Mouse (Mus musculus) c-Kit-positive CD71-positive TER-119-positive erythroid progenitor cells, embryonic 14.5 days (primary cell): ENCODE results near the gene Ficd.

Source experiments
- DNase-seq: peaks from one replicate; pipeline ENCODE4 v3.0.0-alpha.2; 2013; ENCODE audit warnings: low spot score

The Ficd gene

DNA sequence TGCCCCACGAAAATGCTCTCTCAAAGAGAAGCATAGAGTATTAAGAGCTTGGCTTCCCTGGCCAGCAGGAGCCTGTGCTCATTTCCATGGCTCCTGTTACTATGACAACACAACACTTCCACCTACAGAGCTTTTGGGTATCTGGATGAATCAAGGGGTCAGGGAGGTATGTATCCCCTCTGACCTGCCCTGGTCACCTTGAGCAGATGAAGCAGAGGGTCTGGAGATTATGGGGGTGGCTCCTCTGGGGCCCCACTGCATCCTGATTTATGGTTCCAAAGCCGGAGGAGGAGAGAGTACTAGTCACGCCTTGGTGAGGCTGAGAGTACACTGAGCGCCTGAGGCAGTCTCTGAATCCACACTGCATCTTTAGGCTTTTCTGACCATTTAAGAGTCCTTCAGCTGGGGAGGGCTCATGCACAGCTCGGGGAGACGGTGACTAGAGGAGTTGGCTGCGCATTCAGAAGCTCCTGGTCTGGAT is 4.9 kb upstream of the Ficd start:
- DNase-seq, result no peak

DNA sequence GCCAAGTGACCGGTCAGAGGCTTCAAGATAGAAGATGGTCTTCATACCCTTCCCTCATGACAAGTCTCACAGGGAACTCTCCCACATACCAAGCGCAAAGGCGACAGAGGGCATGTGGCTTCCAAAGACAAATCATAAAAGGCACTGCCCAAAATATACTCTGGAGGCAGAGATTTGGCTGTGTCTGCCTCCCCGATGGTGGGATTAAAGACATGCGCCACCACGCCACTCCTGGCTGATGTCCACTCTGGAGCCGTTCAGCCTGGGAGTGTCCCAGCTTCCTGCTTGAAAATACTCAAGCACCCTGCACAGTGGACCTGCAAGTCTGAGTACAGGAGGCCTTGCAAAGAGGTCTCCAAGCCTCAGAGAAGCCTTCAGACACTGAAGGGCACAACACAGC is 4.4 kb upstream of the Ficd start:
- no peak for DNase-seq

DNA sequence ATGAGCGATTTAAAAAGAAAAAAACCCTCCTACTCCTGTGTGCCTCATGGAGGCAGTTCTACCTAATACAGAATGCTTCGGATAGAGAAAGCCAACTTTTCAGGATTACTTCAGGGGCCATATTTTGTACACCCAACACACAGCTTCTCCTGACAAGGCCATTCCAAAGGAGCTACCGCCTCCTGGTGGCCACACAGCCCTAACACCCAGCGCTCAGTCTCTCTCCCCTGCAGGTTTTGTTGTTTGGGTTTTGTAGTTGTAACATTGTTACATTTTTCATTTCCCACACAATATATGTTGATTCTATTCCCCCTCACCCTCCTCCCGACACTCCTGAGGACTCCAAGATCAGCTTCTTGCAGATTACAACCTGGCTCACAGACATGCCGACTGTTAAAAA is 3.4 kb upstream of the Ficd start:
- no peak for DNase-seq

DNA sequence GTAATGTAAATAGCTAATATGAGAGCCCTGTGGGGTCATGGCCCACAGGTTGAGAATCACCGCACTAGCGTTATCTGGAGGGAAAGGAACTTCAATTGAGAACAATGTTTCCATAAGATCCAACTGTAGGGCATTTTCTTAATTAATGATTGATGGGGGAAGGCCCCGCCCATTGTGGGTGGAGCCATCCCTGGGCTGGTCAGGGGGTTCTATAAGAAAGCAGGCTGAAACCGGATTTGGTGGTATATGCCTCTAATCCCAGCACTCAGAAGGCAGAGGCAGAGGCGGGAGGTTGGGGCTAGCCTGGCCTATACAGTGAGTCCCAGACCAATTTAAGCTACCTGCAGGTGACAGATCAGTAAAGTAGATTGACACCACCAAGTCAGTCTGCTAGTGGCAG is 1.2 kb upstream of the Ficd start:
- DNase-seq, result no peak

DNA sequence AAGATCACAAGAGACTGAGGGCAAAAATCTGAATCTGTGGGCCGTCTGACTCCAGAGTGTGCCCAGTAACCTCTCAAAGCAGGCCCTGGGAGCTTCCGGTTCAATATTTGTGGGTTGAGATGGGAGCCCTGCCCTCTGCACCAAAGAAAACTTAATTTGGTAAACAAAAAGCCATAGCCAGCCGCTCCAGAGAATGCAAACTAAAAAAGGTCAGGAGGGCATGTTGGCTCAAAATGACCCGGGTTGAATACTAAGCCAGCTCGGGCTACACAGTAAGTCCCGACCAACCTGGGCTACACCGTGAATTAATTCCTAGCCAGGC is 619 bp upstream of the Ficd start:
- no peak for DNase-seq

DNA sequence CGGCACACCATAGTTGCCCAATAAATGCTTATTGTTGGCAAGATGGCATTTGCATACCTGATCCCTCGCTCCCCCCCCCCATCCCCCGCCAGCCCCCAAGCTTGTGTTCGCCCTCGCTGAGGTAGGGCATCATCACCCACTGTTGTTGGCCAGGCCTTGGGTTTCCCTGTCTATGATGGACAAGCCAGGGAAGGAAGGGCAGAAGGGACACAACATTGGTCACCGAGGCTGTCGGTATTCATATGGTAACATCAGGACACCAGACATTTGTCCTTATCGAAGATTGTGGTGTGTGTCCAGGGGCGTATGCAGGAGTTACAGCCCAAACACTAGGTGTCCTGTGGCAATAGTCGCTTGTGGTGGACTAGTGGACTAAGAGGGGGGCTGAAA is 505 bp downstream of the Ficd start:
- peak; percentile 20 for DNase-seq

DNA sequence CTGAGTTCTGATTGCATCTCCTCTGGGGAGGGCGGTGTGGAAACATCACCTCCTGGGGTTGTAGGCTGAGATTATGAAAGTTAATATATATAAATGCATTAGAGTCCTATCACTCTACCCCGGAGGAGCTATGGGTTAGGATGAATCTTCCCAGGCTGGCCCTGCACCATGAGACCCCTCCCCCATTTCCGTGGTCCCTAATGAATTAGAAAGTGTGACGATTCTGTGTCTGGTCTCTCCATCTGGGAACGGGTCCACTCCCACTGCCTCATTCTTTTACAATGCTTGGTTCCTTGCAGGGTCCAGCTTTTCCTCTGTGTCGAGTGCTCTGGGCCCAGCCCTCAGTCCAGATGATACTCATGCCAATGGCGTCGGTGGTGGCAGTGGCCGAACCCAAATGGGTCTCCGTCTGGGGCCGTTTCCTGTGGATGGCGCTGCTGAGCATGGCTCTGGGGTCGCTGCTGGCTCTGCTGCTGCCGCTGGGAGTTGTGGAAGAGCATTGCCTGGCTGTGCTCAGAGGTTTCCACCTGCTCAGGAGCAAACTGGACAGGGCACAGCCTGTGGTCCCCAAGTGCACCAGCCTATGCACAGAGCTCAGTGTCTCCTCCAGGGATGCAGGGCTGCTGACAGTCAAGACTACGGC is 1.0 kb downstream of the Ficd start:
- no peak for DNase-seq

DNA sequence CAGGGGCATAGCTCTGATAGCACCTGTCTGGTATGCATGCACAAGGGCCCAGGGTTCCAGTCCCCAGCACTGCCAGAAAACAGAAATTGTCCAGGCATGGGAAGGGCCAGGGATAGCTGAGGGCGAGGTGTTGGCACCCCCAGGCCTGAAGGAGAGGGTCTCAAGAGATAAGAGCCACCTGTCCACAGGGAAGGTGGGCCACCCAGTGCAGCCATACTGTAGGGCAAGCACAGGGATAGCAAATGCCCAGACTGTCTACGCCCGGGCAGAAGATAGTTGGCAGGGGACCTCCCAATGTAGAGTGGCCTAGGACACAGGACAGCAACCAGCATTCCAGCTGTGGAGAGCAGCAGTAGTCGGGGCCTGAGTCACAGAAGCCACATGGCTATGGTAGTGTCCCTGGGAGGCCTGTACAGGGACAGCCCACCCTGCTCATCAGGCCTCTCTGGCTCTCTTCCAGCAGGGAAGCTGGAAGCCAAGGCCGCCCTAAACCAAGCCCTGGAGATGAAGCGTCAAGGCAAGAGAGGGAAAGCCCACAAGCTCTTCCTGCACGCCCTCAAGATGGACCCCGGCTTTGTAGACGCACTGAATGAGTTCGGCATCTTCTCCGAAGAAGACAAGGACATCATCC is 2.1 kb downstream of the Ficd start:
- DNase-seq, result no peak

DNA sequence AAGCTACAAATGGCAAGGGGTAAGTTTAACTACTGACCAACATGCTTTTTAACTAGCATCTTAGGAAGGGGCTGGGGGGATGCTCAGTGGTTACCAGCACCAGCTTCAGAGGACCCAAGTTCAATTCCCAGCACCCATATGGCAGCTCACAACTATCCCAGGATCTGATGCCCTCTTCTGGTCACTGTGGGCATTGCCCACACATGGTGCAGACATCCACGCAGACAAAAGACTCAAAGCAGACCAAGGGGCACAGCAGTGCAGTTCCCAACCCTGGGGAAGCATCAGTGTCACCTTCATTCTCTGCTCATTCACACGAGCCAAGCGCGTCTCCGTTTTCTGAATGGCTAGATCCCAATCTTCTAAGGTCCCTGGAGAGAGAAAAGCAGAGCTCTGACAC is 12.0 kb downstream of the Ficd start:
- DNase-seq, result no peak

DNA sequence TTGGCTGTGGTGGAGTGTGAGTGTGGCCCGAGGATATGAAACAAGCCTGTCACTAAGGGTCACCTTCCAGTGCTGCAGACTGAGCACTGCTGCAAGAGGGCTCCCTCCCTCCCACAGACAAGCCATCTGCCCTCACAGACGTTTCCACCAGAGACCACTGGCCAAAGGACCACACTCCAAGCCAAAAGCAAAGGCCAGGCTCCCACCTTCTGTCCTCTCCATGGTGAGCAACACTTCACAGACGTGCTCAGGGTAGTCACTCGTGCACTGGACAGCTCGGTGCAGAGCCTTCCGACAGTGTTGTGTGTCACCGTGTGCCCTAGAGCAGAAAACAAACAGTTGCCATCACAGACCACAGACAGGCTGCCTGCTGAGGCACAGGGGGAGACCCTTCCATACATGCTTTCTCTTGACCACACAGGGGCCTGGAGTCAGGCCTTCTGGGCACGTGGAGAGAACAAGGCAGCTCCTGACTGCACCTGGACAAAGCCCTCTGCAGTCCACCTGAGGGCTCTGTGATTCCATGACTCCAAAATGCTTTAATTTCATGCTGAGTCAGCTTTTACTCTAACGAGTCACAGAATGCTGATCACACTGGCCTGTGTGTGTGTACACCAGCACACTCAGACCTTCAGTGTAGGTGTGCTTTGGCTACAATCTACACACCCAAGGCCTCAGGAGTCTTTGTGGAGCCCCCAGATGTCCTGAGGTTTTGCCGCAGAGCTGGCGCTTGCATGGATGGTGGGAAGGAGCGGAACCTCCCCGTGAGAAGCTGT is 13.1 kb downstream of the Ficd start:
- no peak for DNase-seq

DNA sequence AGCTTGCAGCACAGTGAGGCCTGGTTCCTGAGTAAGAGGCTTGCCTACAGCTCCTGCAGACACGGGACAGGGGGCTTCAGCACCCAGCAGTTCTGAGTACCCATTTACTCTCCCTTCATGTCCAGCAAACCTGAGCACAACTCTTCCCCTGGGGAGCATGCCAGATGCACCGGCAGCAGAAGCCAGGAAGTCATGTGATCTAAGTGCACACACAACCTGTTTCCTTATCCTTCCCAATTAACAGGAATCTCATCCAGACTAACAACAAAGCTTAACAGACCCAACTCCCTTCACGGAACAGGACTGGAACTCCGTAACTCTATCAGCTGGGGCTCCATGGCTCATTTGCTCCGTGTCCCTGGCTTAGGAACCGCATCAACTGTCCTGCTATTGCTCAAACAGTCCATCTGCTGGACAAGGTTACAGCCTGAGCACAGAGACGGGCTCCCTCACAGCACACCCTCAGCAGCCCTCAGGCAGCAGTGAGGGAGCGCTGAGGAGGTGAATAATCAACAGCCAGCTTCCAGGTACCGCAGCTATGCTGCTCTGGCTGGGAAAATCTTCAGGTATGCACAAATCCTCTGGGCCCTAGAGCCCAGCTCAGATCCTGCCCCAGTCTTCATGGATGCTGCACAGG is 16.0 kb downstream of the Ficd start:
- DNase-seq, result no peak

DNA sequence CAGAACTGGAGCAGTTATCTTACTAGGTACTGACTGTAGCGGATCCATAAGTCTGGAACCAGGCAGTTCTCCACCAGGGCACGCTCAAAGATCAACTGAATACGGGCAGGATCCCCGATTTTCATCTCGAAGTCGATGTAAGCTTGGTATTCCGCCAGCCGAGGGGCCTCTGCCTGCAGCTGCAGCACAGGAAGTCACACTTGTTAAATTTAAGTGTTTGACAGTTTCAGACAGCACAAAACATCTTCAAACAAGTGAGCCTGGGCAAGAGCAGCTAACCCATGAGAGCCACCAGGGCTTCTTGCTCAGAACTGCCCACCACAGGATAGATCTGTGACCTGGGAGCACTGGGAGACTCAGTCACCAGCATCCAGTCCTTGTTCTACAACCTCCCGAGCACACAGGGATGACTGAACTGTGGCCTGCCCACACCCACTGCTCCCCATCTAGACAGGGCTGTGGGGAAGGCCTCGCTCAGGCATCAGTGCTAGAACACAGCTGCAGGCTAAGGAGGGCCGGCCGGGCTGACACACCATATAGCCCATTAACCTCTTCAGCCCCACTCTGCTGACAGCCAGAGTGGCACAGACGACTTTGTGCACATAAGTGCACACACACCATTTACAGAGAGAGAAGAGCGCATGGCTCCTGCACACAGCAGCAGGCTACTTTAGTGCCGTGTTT is 19.9 kb downstream of the Ficd start:
- DNase-seq, result no peak

DNA sequence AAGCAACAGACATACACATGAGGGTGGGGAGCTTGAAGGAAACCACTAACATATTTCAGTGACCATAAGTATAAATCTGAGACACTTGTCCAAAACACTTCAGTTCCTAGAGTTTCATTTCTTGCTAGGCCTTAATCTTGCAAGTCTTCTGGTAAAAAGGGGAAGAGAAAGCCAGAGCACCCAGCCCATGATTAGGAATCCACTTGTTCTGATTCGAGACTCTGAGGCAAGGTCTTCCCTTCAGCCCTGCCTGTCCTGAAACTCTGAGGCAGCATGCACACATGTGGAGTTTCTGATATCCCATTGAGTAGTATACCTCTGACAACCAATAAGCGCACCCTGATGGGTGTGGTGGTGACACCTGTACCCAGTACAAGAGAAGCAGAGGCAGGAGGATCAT is 26.0 kb downstream of the Ficd start:
- DNase-seq, result no peak

DNA sequence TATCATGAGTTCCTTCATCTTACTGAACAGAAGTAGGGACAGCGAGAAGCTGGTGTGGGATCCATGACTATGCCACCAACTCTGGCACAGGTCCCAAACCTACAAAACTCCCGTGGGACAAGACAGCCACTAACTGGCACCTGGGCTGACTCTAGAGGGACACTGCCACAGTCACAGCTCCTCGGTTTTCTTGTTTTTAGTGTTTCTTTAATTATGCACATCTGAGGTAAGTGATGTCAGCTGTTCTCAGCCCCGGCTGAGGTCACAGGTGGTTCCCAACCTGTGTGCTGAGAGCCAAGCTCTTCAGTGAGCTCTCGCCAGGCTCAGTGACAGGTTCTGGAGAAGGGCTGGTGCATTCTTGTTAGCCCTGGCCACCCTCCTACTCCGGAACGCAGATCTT is 28.8 kb downstream of the Ficd start:
- no peak for DNase-seq

DNA sequence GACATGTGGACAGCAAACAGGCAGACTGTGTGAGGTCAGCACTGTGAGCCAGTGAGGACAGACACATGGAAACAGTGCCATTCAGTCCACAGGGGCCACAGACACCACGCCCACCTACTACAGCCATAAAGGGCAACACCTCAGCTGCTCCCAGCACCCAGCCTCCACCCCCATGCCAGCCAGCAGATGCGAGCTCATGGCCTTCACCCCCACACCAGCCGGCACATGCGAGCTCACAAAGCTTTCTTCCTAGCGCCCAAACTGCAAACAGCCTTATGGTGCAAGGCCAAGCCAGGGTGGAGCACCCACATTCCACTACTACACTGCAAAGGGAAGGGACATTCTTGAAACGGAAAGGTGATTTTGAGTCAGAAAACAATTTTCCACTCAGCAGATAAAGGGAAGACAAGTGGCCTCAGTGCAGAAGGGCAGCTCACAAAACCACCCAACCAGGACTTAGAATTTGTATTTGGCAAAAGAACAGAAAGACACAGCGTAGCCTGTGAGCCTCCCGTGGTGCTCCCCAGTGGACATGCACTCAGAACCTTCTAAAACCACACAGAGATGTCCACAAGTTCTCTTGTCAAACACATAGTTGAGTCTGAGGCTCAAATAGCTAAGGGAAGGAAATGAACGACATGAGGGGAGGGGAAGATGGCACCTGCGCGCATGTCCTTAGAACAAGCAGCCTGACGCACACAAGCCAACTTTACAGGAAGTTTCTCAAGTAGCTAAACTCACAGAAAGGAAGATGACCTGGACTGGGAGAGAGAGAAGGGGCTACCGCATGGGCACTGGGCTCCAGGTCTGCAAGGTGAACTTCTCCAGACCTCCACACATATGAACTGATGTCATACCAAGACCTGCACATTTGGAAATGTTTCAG is 30.3 kb downstream of the Ficd start:
- no peak for DNase-seq

DNA sequence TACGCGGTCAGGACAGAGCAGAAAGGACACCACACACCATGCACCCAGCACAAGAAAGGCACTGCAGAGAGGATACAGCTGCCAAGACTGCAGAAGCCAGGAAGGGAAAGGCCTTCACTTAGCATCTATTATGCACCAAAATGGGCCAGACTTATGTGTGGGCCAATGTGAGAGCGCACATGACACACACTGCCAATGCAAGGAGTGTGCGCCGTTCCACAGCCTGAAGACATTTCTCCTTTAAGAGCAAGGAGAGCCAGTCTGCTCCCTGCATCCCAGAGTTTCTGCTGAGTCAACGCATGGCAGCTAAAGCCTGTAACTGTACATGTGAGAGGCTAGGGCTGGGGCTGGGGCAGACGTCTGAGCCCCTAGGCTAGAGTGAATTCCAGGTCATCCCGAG is 33.2 kb downstream of the Ficd start:
- DNase-seq, result no peak

DNA sequence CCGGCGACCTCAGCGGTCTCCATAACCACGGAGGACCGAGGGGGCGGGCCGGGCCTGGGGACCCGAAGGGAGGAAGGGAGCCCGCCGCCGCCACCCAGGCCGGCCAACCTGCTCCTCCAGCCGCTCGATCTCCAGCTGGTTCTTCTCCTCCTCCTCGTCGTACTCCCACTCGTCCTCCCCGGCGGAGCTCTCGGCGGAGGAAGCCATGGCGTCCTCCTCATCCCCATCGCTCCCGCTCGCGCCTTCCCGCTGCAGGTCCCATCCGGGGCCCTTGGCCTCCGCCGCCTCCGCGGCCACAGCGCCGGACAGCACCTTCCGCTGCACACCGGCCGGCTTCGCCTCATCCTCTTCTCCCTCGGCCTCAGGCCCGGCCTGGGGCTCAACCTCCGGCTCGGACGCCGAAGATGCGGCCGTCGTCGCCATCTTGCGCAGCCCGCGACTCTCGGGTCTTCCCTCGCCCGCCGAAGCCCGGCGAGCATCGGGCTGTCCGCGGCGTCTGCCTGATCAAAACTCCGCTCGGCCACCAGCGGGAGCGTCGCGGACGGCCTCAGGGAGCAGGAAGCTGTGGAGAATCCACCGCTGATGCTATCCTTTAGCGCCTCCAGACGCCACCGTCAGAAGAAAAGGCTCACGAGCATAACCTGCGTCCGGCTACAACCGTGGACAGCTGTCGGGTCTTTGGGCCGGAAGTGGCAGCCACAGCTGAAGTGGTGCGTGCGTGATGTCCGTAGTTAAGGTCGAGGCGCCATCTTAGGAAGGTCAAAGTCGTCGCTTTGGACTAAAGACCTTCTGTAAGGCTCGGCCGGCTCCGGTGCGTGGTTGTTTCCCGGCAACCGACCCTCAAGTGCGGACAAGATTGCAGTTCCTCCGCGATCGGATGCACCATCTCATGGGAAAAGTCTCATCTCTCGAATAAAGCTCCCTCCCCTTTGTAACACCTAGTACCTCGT is 35.9 kb downstream of the Ficd start:
- DNase-seq, result peak; percentile 87

DNA sequence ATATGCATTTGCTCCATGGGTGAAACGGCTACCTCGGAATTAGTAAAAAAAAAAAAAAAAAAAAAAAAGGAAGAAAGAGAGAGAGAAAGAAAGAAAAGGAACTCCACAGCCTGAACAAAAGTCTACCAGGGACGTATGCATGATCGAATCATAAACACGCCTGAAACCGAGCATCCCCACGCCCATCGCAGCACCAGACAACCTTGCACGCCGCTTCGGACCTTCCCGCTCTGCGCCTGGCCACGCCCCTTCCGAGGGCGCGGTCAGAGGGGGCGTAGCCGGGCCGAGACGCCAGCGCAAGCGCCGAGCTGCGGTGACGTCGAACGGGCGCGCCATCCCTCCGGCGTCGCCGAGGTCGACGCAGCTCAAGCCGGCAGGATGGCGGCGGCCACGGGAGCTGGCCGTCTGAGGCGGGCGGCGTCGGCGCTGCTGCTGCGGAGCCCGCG is 36.9 kb downstream of the Ficd start, which contains the start of the genes Sart3 and Iscu:
Sart3 (minus strand) TSS at position 61 of the 446 bp plus-strand sequence.
Iscu (plus strand) TSS at position 299 of the 446 bp plus-strand sequence.
- DNase-seq, result peak; percentile 94

DNA sequence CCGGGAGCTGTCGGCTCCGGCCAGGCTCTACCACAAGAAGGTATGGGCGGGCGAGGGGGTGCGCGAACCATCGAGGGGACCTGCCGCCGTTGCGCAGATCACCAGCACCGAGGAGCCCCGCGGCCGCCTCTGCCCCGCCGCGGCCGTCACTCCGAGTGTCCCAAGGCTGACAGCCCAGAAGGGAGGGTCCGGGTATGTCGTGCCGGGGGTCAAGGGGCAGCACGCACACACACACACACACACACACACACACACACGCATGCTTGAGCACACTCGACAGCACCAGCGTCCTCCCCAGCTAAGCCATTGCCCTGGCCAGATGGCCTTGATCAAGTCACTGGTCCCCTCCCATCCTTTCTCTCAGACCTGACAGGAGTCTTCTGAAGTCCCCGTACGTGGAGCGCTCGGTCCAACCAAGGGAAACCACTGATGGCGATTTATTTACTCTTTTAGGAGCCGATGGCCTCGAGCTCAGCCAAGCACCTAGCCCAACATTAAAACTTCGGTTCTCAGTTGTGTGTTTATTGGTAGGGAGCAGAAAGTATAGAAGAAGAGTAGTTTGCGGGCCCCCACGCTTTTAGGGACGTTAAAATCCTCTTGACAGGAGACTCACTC is 37.4 kb downstream of the Ficd start:
- peak; percentile 26 for DNase-seq

DNA sequence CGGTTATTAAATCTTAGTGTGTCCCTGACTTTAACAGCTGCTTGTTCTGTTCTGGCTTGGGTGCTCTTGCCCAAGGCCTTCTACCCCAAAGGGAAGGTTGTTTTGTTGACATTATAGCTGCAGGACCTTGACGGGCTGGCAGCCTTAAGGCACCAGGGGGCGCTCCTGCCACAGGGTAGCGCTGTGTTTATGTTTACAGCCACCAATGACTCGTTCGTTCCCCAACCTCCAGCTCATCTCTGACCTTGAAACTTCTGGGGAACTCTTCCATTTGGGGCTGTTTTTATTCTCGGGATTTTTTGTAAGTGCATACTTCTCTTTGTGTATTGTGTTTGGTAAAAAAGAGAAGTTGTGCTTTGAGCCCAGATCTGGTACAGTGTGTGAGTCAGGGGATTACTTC is 38.1 kb downstream of the Ficd start:
- DNase-seq, result peak; percentile 87
